Mouse (Mus musculus): ENCODE data around the gene Rnf32.

- TF ChIP-seq POLR2A (IDR thresholded peaks at IDR 0.05; ENCODE audit: control insufficient read depth, low read depth, low read length) (no peak), CTCF (IDR thresholded peaks at IDR 0.05; ENCODE audit: control insufficient read depth, insufficient read depth, insufficient replicate concordance, low read depth, low read length) (no peak)
These were observed 79.0 kb downstream of the Rnf32 start for GRCm38 (mm10) chr5:29274746-29275145.
